Mouse (Mus musculus) thymus, postnatal 14 days (tissue): ENCODE results near the gene Emc3.
A peak's percentile ranks its signal among the peaks of the same experiment; 100 is the strongest.

Experiments used
- DNase-seq: peaks from one replicate; pipeline ENCODE4 v3.0.0; 2021

The Emc3 gene

GRCm38 (mm10) chr6:113494258-113494788 is 37.1 kb downstream of the Emc3 start:
- peak; percentile 88 for DNase-seq

DNA sequence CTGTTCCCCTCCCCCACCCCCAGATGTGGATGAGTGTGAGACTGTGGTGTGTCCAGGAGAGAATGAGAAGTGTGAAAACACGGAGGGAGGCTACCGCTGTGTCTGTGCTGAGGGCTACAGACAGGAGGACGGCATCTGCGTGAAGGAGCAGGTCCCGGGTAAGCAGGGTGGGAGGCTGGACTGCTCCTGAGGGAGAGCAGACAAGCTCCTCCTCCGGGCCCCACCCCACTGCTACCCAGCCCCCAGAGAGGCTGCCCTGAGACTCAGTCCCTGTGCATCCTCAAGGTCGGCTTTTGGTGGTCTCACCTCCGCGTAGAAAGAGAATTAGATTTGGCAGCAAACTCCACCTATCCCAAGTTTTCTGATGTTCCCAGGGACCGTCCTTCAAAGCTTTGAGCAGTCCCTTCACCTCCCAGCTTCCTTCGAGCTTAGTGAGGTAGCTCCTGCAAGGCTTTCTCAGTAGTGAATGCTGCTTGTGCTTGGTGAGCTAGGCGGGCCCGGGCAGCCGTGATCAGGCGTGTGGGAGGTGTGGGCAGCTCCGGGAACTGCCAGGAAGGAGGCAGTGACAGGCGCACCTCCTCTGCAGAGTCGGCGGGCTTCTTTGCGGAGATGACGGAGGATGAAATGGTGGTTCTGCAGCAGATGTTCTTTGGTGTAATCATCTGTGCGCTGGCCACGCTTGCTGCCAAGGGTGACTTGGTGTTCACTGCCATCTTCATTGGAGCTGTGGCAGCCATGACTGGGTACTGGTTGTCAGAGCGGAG is 39.2 kb downstream of the Emc3 start:
- DNase-seq: no peak

GRCm38 (mm10) chr6:113489410-113489809 is 42.0 kb downstream of the Emc3 start:
- DNase-seq: no peak

- peak; percentile 50 for DNase-seq
Observed at GRCm38 (mm10) chr6:113487125-113487576, 44.3 kb downstream of the Emc3 start.

DNA sequence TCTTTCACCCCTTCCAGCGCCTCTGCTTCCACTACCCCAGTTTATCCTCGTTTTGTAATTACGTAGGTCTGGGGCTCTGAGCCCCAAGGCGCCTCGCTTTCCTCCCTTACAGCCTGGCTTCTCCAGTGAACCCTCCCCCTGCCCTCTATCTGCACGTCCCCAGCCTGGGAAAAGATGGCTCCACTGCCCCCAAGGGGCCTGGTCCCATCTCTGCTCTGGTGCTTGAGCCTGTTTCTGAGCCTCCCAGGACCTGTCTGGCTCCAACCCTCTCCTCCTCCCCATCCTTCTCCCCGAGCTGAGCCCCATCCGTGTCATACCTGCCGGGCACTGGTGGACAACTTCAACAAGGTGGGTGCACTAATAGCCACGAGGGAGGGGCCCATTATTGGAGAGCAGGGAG is 47.7 kb downstream of the Emc3 start:
- DNase-seq: peak; percentile 37

GRCm38 (mm10) chr6:113483100-113483615 is 48.3 kb downstream of the Emc3 start, which contains the start of gene Creld1:
Gene Creld1, plus strand, starts transcription at chr6:113483297.
- peak; percentile 93 for DNase-seq

- peak; percentile 49 for DNase-seq
Observed at GRCm38 (mm10) chr6:113482477-113483099, 48.9 kb downstream of the Emc3 start.

- no peak for DNase-seq
Observed at GRCm38 (mm10) chr6:113480555-113481373, 50.7 kb downstream of the Emc3 start.

- no peak for DNase-seq
Observed at GRCm38 (mm10) chr6:113478906-113479305, 52.5 kb downstream of the Emc3 start.

GRCm38 (mm10) chr6:113477353-113477752 is 54.1 kb downstream of the Emc3 start:
- no peak for DNase-seq

DNA sequence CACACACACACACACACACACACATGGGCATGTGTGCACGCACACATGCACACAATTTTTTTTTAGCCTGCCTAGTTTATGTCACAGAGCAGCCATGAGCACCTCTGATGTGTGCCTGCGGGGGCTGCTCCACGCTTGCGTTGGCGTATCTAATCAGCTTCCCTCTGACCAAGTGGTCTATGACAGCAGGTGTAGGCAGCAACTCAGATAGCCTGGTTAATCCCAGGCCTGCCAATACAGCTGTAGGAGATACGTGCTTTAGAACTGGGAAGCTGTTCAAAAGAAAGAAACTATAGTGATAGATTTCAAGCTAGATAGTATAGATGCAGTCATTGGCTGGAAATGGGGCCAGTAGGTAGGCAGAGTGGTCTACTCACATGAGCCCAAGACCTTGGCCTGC is 57.7 kb downstream of the Emc3 start:
- no peak for DNase-seq

DNA sequence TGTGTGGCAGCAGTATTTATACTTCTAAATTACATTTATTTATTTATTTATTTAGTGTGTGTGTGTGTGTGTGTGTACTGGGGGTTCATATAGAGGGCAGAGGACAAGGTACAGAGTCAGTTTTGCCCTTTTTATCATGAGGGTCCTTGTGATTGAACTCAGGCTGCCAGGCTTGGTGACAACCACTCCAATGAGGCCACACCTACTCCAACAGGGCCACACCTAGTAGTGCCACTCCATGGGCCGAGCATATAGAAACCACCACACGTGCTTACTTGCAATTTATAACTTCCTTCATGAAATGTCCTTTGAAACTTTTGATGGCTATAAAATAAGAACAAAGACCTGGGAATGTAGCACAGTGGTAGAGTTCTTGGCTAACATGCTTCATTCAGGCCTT is 58.2 kb downstream of the Emc3 start:
- no peak for DNase-seq

GRCm38 (mm10) chr6:113472061-113472460 is 59.4 kb downstream of the Emc3 start:
- DNase-seq: no peak

DNA sequence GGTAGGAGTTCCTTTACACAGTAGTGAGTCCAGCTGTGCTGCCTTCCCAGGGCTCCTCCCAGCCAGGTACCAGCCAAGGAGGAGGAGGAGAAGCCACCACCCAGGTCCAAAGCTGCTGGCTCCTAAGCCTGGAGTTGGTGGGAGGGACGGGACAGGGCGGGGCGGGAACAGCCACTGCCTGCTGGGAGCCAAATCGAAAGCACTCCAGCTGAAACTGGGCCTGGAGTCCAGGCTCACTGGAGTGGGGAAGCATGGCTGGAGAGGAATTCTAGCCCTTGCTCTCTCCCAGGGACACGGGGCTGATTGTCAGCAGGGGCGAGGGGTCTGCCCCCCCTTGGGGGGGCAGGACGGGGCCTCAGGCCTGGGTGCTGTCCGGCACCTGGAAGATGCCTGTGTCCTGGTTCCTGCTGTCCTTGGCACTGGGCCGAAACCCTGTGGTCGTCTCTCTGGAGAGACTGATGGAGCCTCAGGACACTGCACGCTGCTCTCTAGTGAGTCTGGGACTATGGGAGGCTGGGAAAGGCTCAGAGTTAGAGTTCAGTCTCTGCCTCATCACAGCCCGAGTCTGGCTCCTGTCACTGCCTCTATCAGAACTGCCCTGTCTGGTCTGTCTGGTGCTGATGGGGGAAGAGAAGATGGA is 60.0 kb downstream of the Emc3 start, which contains the start of gene Il17rc:
Gene Il17rc, plus strand, starts transcription at position 131 of the 640 bp plus-strand sequence.
- DNase-seq: no peak

GRCm38 (mm10) chr6:113469432-113469831 is 62.0 kb downstream of the Emc3 start:
- DNase-seq: peak; percentile 73

- peak; percentile 90 for DNase-seq
Observed at GRCm38 (mm10) chr6:113469021-113469420, 62.4 kb downstream of the Emc3 start.

DNA sequence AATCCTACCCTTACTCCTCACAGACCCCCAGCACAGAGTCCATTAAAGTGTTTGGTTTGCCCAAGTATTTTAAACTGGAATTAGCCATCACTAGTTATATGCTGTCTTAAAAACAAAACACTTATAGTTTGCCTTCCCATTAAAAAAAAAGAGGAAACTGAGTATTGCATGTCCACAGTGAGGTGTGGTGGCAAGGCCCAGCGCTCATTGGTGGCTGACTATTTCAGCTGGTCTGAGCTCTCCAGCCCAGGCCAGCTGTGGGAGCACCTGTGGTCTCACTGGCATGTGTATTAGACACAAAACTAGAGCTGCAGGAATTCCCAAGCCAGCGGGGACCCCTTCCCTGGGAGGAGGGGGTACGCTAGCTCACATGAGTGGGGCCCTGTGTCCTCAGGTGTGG is 62.9 kb downstream of the Emc3 start:
- no peak for DNase-seq

DNA sequence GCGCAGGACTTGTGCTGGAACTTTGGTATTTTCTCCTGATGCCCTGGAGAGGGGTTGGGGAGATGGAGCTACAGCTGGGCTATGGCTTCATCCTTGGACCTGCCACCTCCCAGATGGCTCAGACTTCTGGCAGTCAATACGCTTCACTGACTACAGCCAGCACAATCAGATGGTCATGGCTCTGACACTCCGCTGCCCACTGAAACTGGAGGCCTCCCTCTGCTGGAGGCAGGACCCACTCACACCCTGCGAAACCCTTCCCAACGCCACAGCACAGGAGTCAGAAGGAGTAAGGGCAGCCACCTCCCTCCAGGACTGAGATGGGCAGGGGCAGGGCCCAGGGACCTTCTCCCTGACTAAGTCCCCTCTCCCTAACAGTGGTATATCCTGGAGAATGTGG is 65.8 kb downstream of the Emc3 start:
- no peak for DNase-seq
